Mouse (Mus musculus): ENCODE measurements around the gene Srgap2. TPM values are rescaled to one million over a fixed set of nuclear protein-coding genes. Genes with fewer than 3 reads are reported as not detected.
"Not testable (repeated sequence)": the region's sequence is repeated elsewhere in the genome, so short reads cannot be mapped to it uniquely, and the experiment has no call there.

Gene Srgap2
- total RNA-seq, 2 experiments from 2014 or later = 34.2 to 36.0 TPM

DNA sequence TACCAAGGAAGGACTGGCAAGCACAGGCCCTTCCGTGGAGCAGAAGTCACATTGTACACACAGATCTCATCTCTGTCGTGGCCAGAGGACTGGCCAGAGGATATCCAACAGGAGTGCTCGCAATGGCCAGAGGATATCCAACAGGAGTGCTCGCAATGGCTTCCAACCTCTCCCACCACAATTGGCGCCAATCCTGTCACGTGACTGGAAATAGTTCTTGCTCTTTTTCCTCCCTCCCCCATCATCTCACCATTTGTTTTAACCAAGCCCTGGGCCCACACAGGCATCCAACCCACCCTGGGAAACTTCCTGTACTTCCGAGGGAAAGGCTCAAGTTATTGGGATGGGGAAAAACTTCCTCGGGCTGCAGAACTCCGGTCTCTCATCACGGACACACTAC lies 258.4 kb downstream of the Srgap2 start:
- DNase-seq = no peak
- intact Hi-C loops (cut with DNase I) = loop anchor here (10.0 kb wide), 1 partner anchor 474 kb away; no protein-coding TSS in a partner anchor

DNA sequence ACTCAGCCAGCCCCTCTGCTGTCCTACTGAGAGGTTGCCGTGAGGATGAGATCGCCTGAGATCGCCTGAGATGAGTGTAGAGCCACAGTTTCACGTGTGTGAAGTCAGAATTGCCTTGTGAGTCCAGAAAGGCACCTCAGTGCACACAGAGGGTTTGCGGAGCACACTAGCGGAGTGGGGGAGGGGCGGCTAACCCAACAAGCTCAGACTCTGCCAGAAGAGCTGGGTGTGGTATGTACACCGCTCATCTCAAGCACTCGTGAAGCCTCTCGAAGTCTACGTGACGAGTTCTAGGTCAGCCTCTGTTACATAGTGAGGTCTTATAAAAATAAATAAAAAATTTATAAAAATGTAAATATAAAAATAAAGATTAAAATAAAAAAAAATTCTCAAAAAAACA lies 263.2 kb downstream of the Srgap2 start:
- DNase-seq = no peak
- intact Hi-C loops (cut with DNase I) = loop anchor here (5.0 to 10.0 kb wide), 2 partner anchors 387 to 469 kb away; no protein-coding TSS in a partner anchor

GRCm38 (mm10) chr1:131260309-131260656 lies 266.9 kb downstream of the Srgap2 start:
- intact Hi-C loops (cut with DNase I) = loop anchor here (1.0 to 10.0 kb wide), 3 partner anchors 145 to 465 kb away; no protein-coding TSS in a partner anchor
- DNase-seq = peak; percentile 71 to 84

DNA sequence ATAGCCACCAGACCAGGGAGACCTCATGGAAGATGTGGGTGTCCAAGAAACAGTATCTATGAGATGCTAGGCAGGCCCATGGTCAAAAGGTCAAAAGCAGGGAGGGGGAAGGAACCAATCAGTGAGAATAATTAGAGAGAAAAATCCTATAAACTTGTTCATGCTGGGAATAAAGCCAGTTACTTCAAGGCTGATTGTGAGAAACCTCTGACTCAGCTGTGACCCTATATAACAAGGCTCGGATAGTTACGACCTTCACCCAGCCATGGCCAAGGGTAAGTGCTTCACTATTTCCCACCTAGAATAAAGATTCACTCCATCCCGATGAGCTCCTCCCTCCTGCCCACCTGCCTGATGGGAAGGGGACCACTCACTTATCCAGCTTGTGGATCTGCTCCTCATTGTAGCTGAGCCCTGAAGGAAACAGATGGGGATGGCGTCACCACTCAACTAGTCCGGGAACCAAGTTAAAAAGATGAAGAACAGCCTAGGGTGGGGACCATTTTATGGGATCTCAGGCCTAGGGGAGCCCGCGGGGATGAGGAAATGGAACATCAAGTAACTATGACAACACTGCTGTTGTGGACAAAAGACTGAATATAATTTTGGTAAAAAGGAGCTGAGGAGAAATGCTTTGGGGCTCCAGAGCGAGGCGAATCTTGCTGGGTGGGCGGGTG lies 267.4 kb downstream of the Srgap2 start:
- no peak for DNase-seq
- intact Hi-C loops (cut with DNase I) = loop anchor here (1.0 to 10.0 kb wide), 3 partner anchors 144 to 465 kb away; no protein-coding TSS in a partner anchor

DNA sequence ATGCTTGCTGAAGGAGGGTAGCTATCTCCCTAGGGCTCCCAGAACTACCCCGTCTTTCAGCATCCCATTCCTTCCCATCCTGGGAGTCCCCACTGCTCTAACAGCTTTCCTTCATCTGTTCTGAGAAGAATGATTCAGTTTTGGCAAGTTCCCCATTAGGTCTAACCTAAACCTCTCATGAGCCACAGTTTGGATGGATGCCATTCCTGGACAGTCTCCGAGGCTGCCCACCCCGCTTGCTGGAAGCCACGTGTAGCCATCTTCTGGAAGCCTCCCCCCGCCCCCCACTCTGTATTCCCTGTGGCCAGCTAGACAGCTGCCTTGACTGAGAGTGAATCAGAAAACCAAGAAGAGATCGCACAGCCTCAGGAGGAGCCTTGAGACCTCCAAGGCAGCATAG lies 269.9 kb downstream of the Srgap2 start:
- intact Hi-C loops (cut with DNase I) = no loop called here
- DNase-seq = no peak

DNA sequence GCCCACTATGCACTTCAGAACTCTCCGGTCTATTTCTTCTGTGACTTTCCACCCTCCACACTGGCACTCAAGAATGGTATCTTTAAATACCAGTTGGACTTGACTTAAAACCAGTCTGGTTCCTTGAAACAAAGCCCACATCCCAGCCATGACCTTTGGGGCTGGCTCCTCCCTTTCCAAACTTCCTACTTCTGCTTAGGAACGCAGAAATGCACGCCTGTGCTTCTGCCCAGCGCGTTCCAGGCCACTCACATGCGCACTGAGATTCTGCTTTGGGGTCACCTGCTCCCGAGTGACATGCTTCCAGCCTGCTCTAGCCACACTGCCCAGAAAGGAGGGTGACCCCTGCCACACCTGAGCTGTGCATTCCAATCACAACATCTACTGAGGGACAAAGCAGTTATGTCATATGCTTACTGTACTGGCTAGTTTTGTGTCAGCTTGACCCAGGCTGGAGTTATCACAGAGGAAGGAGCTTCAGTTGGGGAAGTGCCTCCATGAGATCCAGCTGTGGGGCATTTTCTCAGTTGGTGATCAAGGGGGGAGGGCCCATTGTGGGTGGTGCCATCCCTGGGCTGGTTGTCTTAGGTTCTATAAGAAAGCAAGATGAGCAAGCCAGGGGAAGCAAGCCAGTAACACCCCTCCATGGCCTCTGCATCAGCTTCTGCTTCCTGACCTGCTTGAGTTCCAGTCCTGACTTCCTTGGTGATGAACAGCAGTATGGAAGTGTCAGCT lies 274.5 kb downstream of the Srgap2 start:
- DNase-seq; intact Hi-C loops (cut with DNase I): not testable (repeated sequence)

DNA sequence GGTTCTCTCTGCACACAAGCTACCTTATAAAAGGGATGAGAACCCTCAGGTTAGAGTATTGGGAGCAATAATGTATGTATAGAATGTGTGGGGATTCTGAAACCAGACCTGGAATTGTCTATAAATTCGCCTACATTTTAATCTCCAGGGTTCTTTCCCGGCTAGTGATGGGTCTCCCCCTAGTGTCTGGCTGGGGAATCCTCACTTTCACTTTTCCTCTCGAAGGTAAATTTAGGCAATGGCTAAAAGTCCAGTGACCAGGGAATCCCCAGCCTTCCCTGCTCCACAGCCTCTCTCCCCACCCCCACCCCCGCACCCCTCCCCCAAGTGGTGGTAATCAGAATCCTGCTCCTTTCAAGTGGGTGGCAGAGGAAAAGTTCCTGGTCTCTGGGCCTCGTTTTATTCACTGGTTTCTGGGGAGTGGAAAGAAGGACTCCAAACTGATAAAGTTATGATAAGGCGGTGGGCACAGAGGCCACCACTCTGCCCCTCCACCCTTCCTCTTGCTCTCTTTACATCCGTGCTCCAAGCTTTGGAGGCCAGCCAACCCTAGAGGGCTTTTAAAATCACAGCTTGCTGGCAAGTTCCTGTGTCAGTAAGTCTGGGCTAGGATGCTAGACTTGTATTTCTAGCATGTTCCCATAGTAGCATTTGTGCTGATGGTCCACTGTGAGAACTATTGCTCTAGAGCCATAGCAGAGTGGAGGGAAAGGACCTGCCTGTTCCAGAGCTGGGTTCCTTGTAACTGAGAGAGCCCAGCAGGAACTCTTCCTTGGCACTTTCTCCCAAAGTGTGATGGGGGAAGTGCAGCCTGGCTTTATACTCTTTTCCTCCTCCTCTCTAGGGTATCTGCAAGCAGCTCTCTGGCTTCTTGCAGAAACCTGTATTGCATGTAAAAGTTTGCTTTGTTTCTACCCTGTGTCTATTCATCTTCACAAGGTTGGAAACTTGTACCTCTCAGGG lies 280.4 kb downstream of the Srgap2 start:
- DNase-seq = peak; percentile 60 to 75
- intact Hi-C loops (cut with DNase I) = loop anchor here (1.0 to 5.0 kb wide), 3 partner anchors 39 to 130 kb away; no protein-coding TSS in a partner anchor

DNA sequence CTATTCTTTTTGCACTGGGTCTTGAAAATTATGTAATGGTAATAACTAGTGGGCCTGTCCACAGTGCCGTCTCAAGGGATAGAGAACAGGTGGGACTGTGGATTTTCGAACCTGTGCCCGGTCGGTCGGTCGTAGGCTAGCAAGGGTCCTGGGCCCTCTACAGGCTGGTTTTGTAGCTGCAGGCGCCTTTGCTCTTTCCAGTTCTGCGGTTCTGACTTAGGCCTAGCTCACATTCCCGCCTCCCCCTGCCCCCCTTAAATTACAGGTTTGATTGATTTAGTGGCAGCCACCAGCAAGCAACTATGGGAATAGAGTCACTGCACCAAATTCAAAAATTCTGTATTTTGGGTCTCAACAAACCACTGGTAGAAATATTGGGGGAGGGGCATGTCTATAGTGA lies 281.2 kb downstream of the Srgap2 start:
- intact Hi-C loops (cut with DNase I) = loop anchor here (1.0 to 5.0 kb wide), 3 partner anchors 39 to 129 kb away; no protein-coding TSS in a partner anchor
- peak; percentile 57 to 66 for DNase-seq

- peak; percentile 74 to 79 for DNase-seq
- intact Hi-C loops (cut with DNase I) = loop anchor here (5.0 kb wide), 1 partner anchor 38 kb away; no protein-coding TSS in a partner anchor
Measured at GRCm38 (mm10) chr1:131245089-131245856, 281.9 kb downstream of the Srgap2 start, which contains the start of gene Rassf5. Rassf5 (minus strand) TSS chr1:131245258.

DNA sequence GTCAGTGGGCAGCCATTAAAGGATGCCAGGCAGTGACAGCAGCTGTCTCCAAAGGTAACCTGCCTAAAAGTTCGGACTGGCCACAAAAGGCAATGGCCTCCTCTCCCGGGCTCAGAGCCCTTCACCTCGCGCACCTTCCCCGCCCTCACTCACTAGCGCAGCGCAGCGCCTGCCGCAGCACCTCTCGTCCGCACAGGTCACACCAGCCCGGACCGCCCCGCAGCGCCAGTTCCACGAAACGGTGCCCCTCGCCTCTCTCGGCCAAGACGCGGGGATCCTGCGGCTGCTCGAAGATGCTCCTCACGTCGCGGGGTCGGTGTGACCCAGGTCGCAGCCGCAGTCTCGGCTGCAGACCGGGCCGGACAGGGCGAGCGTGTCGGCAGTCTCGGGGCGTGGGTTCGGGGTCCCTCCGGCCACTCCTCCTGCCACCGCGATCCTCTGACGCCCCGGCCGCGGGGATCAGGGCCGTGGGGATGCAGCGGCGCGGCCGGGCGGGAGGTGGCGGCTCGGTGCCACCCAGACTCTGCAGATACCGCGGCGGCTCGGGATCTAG lies 282.5 kb downstream of the Srgap2 start:
- DNase-seq = no peak
- intact Hi-C loops (cut with DNase I) = loop anchor here (5.0 kb wide), 1 partner anchor 37 kb away; no protein-coding TSS in a partner anchor

GRCm38 (mm10) chr1:131242956-131243355 lies 284.2 kb downstream of the Srgap2 start:
- intact Hi-C loops (cut with DNase I) = no loop called here

GRCm38 (mm10) chr1:131239576-131240193 lies 287.5 kb downstream of the Srgap2 start:
- intact Hi-C loops (cut with DNase I) = no loop called here
- no peak for DNase-seq

More at GRCm38 (mm10) chr1:131242956-131243355, 284.2 kb downstream of the Srgap2 start:
- no peak for DNase-seq

GRCm38 (mm10) chr1:131238931-131239381 lies 288.2 kb downstream of the Srgap2 start:
- intact Hi-C loops (cut with DNase I) = no loop called here
- DNase-seq = peak; percentile 83 to 84

DNA sequence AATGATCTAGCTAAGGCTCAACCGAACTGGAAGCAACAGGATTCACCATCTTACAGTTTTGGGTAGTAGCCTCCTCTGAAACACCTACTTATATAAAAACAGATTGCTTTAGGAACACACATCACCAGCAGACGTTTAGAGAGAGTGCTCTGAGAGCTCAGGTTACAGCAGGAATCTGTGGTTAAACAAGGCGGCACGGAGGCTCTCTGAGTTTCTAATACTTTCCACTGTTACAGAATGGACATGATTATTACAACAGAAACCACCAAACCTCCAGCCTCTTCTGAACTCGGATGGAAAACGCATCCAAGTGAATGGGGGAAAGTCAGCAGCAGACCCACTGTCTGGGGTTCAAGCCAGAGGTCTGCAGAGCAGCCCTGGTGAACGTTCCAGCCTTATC lies 291.1 kb downstream of the Srgap2 start:
- intact Hi-C loops (cut with DNase I) = no loop called here
- DNase-seq = no peak

Small RNA genes within 50 kb of the gene (microRNA-seq; reads per million reads assigned to microRNA genes)
- gene Gm24273 = 0 reads per million in 2 experiments

Other genes with a start within 250 kb of the Srgap2 start
- 1 to 10 TPM; 2.9 to 3.1 TPM for gene Ikbke, start 247.7 kb downstream of the Srgap2 start, total RNA-seq (2021)
- 1 to 10 TPM; 1.1 to 1.2 TPM for gene Fam72a, start 551 bp upstream of the Srgap2 start, total RNA-seq (2021)
- gene Avpr1b, start 71.9 kb upstream of the Srgap2 start, total RNA-seq (2021) = not detected
- gene Ctse, start 111.0 kb upstream of the Srgap2 start, total RNA-seq (2021) = 1 to 10 TPM; 1.1 to 2.1 TPM
- 1 to 10 TPM; 4.0 to 5.9 TPM for gene Rab7b, start 161.3 kb upstream of the Srgap2 start, total RNA-seq (2021)
- gene Slc26a9, start 216.7 kb upstream of the Srgap2 start, total RNA-seq (2021) = not detected